Mouse (Mus musculus): Measurements from ENCODE around the gene Olfr815. TPM values are rescaled to one million over a fixed set of nuclear protein-coding genes. Genes with fewer than 3 reads are reported as not detected.
"Not testable (repeated sequence)": the region's sequence is repeated elsewhere in the genome, so short reads cannot be mapped to it uniquely, and the experiment has no call there.

The Olfr815 gene
- not detected for total RNA-seq (2021)
- long read RNA-seq, experiment 1 = 0 reads
- long read RNA-seq, experiment 2 = 0 reads

GRCm38 (mm10) chr10:129905767-129906166 is at the start of gene Olfr815:
Gene Olfr815, minus strand, starts transcription at chr10:129905867.
- DNase-seq; intact Hi-C loops (cut with DNase I; ENCODE audit: low total_unique reads): not testable (repeated sequence)

GRCm38 (mm10) chr10:129949000-129949399 is 43.3 kb upstream of the Olfr815 start, which contains the start of gene Olfr818:
Gene Olfr818, minus strand, starts transcription at chr10:129949100.
- intact Hi-C loops (cut with DNase I; ENCODE audit: low total_unique reads) = no loop called here
- DNase-seq = no peak

GRCm38 (mm10) chr10:129915497-129915896 is 9.8 kb upstream of the Olfr815 start, which contains the start of gene Olfr816:
Gene Olfr816, minus strand, starts transcription at chr10:129915597.
- intact Hi-C loops (cut with DNase I; ENCODE audit: low total_unique reads) = no loop called here

GRCm38 (mm10) chr10:129885934-129886333 is 19.7 kb downstream of the Olfr815 start:
- DNase-seq = no peak
- intact Hi-C loops (cut with DNase I; ENCODE audit: low total_unique reads) = no loop called here

More at GRCm38 (mm10) chr10:129915497-129915896, 9.8 kb upstream of the Olfr815 start, which contains the start of gene Olfr816:
- DNase-seq = no peak

GRCm38 (mm10) chr10:129885496-129885895 is 20.2 kb downstream of the Olfr815 start:
- intact Hi-C loops (cut with DNase I; ENCODE audit: low total_unique reads); DNase-seq: not testable (repeated sequence)

- intact Hi-C loops (cut with DNase I; ENCODE audit: low total_unique reads); DNase-seq: not testable (repeated sequence)
These were observed 25.9 kb downstream of the Olfr815 start, which contains the start of gene Olfr814 for GRCm38 (mm10) chr10:129879751-129880150. Gene Olfr814, minus strand, starts transcription at chr10:129879851.

GRCm38 (mm10) chr10:129855067-129855466 is 50.6 kb downstream of the Olfr815 start, which contains the start of gene Olfr813:
Gene Olfr813, plus strand, starts transcription at chr10:129855367.
- intact Hi-C loops (cut with DNase I; ENCODE audit: low total_unique reads) = no loop called here
- DNase-seq = no peak

Other genes starting within 250 kb of the Olfr815 start
- not detected for gene Olfr800, start 248.2 kb downstream of the Olfr815 start, total RNA-seq (2021)
- gene Olfr801, start 232.0 kb downstream of the Olfr815 start, total RNA-seq (2021) = not detected
- gene Olfr802, start 217.7 kb downstream of the Olfr815 start, total RNA-seq (2021) = not detected
- not detected for gene Olfr803, start 211.6 kb downstream of the Olfr815 start, total RNA-seq (2021)
- gene Olfr804, start 202.7 kb downstream of the Olfr815 start, total RNA-seq (2021) = not detected
- gene Olfr805, start 176.5 kb downstream of the Olfr815 start, total RNA-seq (2021) = not detected
- gene Olfr806, start 163.9 kb downstream of the Olfr815 start, total RNA-seq (2021) = not detected
- gene Olfr807, start 148.1 kb downstream of the Olfr815 start, total RNA-seq (2021) = not detected
- gene Olfr808, start 140.4 kb downstream of the Olfr815 start, total RNA-seq (2021) = not detected
- not detected for gene Olfr809, start 131.2 kb downstream of the Olfr815 start, total RNA-seq (2021)
- not detected for gene Olfr810, start 111.0 kb downstream of the Olfr815 start, total RNA-seq (2021)
- gene Olfr811, start 101.5 kb downstream of the Olfr815 start, total RNA-seq (2021) = not detected
- gene Olfr812, start 59.8 kb downstream of the Olfr815 start, total RNA-seq (2021) = not detected
- gene Olfr813, start 50.5 kb downstream of the Olfr815 start, total RNA-seq (2021) = not detected
- not detected for gene Olfr814, start 26.0 kb downstream of the Olfr815 start, total RNA-seq (2021)
- gene Olfr816, start 9.7 kb upstream of the Olfr815 start, total RNA-seq (2021) = not detected
- not detected for gene Olfr818, start 43.2 kb upstream of the Olfr815 start, total RNA-seq (2021)
- not detected for gene Olfr819, start 61.4 kb upstream of the Olfr815 start, total RNA-seq (2021)
- not detected for gene Olfr247, start 70.3 kb upstream of the Olfr815 start, total RNA-seq (2021)
- not detected for gene Gm10310, start 79.2 kb upstream of the Olfr815 start, total RNA-seq (2021)
- not detected for gene Olfr820, start 106.8 kb upstream of the Olfr815 start, total RNA-seq (2021)
- gene Olfr821, start 124.5 kb upstream of the Olfr815 start, total RNA-seq (2021) = not detected
- gene Olfr822, start 165.3 kb upstream of the Olfr815 start, total RNA-seq (2021) = not detected
- not detected for gene Olfr823, start 209.5 kb upstream of the Olfr815 start, total RNA-seq (2021)
- not detected for gene Olfr824, start 224.1 kb upstream of the Olfr815 start, total RNA-seq (2021)

All from gastrocnemius, postnatal 14 days (tissue).